Mouse (Mus musculus): Measurements from ENCODE around the gene Ift122.

The Ift122 gene

DNA sequence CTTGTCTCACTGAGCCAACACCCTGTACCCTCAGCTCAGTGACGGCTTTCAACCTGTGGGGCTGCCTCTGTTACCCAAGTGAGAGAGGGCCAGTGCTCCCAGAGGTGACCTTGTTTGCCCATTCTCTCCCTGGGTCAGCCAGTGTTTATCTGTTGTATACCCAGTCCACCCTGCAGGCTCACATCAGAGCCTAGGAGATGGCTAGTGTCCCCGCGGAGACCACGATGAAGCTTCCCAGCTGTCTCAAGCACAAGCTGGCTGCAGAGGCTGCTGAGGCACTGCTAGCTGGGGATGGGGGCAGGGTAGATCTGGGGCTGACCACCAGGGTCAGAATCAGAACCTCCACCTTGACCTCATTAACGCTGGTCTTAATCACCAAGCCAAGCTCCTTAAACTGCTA, 76.7 kb downstream of the Ift122 start:
- DNase-seq = no peak

- no peak for DNase-seq
These were observed 78.4 kb downstream of the Ift122 start, which contains the start of gene Rho for GRCm38 (mm10) chr6:115931639-115932038. Gene Rho (plus strand): TSS chr6:115931748.

GRCm38 (mm10) chr6:115932391-115932790, 79.1 kb downstream of the Ift122 start:
- no peak for DNase-seq

DNA sequence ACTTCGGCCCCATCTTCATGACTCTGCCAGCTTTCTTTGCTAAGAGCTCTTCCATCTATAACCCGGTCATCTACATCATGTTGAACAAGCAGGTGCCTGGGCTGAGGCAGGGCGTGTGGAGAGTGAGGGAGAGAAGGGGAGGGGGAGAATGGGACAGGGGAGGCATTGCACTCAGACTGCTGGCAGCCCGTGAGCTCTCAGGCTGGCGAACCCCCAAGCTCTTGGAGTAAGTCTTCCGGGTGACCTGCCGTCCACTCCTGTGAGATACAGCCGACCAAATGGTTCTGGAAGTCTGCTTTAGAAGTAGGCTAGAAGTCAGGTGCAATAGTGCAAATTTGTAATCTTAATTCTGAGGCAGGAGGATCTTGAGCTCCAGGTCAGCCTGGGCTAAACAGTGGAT, 82.3 kb downstream of the Ift122 start:
- DNase-seq = no peak

- DNase-seq = no peak
These were observed 84.7 kb downstream of the Ift122 start for GRCm38 (mm10) chr6:115938011-115938410.

GRCm38 (mm10) chr6:115938798-115939197, 85.5 kb downstream of the Ift122 start:
- no peak for DNase-seq

DNA sequence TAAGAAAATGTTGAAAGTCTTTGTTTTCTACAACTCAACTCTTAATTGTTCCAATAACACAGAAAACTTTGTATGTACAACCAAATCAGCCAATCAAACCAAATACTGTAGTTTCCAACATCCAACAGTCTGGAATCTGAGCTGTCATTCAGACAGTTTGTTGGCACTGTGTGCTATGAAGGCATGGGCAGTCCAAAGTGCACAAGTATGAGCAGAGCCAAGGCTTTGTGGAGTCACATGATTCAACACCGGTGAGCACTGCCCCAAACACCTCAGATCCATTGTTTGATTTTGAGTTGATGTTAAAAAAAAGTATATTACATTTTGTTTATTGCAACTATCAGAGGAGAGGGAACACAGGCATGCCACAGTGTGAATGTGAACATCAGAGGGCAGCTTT, 87.3 kb downstream of the Ift122 start:
- DNase-seq = no peak

DNA sequence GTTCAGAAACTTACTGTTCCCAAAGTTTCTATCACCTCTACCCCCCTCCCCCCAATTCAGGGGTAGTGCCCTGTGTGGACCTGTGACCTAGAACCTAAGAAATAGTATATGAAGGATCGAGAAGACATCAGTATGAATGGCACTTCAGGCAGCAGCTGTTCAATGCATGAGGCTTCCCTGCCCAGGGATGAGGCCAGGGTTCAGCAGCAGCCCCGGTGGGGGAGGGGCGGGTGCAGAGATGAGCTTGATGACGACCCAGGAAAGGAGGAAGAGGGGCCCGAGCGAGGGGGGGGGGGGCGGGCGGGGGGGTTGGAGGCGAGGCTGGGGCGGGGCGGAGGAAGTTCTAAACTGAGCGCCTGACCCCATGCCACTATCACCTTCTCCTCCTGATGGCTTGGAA, 87.9 kb downstream of the Ift122 start:
- DNase-seq = peak; percentile 53

GRCm38 (mm10) chr6:115943498-115944427, 90.5 kb downstream of the Ift122 start:
- no peak for DNase-seq

- no peak for DNase-seq
These were observed 91.4 kb downstream of the Ift122 start, which contains the start of gene H1foo for GRCm38 (mm10) chr6:115944638-115945037. Gene H1foo (plus strand): TSS chr6:115944938.

GRCm38 (mm10) chr6:115945633-115946032, 92.4 kb downstream of the Ift122 start:
- DNase-seq = no peak

DNA sequence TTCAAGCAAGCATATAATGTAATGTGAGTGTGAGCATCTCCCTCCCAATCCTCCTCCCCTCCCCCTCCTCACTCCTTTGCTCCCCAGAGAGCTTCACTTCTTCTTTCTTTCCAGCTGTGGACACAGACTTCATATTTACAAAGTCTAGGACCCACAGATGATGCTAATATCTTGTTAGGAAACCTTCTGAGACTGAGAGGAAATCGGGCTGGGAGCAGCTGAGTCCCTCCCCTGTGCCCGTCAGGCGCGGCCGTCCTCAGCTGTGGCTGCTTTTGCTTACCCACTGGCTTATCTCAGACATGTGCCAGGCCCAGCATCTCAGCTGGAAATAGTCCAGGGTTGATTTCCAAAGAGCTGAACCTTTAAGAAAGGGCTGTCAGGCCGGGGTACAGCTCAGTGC, 93.1 kb downstream of the Ift122 start:
- DNase-seq = no peak

GRCm38 (mm10) chr6:115954506-115955074, 101.3 kb downstream of the Ift122 start:
- no peak for DNase-seq

DNA sequence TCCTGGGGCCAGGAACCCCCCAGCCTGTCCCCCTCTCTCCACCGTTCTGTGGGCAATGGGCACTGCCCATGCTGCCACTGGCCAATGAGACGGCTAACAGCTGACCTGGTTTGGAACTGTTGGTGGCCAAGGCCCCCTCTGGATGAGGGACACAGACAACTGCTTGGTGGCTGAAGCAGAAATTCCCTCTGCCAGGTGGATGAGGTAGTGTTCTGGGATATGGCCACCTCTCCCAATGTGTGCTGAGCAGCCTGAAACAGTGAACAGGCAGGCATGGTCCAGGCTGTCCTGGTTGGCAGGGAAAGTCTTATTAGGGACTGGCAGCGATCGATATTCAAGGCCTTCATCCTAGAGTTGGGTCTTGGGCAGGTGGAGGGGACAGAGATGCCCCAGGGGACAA, 101.9 kb downstream of the Ift122 start:
- DNase-seq = no peak

DNA sequence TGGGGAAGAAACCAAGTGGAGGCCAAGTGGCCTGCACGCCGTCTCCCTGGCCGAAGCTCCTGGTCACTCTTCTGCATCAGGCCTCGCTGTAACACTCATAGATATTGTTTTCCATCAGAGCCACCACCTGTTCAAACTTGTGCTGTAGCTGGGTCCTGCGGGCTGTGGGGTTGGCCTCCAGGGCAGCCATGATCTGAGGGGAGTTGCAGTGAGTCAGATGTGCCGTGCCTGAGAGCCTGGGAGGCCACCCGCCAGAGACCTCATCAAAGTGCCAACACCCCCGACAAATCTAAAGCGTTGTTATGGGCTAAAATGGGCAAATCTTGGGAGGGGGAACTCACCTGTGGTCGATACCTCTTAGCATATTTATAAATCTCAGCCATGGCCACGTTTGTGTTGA, 102.4 kb downstream of the Ift122 start:
- DNase-seq = no peak

DNA sequence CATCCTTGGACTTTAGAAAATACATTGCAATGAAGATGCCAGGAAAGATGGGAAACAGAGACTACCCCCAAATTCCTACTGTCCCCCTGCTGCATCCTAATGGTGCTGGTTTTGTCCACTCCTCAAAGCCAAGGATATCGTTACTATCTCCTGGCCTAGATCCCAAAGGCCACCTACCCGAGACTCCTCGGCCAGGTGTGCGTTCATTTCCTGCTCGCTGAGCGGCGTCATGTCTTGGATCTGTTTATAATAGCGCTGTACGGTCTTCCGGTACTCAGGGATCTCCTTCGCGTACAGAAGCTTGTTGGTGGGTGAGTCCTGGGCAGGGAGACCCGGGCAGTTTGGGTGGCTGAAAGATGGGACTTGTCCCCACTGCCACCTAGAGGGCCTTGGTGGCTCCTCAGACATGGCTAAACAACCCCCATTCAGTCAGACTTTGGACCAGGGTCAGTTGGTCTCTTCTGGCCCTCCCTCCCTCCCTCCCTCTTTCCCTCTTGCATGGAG, 103.2 kb downstream of the Ift122 start:
- DNase-seq = no peak

DNA sequence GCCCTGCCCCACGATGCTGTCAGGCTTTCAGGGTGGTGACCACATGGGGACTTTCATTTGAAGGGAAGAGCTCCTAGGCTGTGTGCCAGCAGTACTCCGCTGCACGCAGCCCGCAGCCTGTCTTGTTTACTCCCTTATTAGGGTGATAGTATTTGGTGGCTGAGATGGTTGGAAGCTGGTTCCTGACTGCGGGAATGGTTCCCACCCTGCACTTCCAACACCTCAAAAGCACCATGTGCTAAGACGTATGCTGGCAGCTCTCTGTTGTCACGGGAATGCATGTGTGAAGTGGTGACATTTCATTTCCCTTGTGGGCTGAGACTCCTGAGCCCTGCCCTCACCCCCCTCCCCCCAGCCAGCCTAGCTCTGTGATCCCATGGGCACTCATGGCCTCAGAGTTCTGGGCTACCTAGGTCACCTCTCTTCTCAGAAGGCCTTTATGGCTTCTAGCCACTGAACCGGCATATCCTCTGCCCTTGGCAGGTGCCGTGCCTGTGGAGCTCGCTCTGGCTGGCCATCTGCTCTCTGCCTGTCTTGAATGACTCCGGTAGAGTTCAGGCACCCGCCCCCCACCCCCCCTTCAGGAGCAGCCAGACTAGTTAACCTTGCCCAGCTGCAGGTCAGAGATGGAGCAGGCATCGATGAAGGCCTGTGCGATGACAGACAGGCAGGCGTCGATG, 103.8 kb downstream of the Ift122 start:
- DNase-seq = no peak

- no peak for DNase-seq
These were observed 104.4 kb downstream of the Ift122 start for GRCm38 (mm10) chr6:115957681-115958080.

GRCm38 (mm10) chr6:115958445-115958844, 105.2 kb downstream of the Ift122 start:
- no peak for DNase-seq

GRCm38 (mm10) chr6:115959151-115959691, 106.0 kb downstream of the Ift122 start:
- DNase-seq = no peak

- DNase-seq = no peak
These were observed 107.1 kb downstream of the Ift122 start for GRCm38 (mm10) chr6:115960322-115960721.

GRCm38 (mm10) chr6:115961743-115962142, 108.5 kb downstream of the Ift122 start:
- DNase-seq = no peak

GRCm38 (mm10) chr6:115962439-115963085, 109.3 kb downstream of the Ift122 start:
- DNase-seq = peak; percentile 29

Data from liver (tissue).